Mouse (Mus musculus): Measurements from ENCODE around the gene Fabp3.

- TF ChIP-seq CTCF (IDR thresholded peaks at IDR 0.05; ENCODE audit: low read depth), result peak; percentile 64
- no peak for TF ChIP-seq EP300 (IDR thresholded peaks at IDR 0.05; ENCODE audit: low read depth)
These were observed 41.3 kb downstream of the Fabp3 start for GRCm38 (mm10) chr4:130349666-130350065.
